Mouse (Mus musculus) lung, postnatal 25 days (tissue): ENCODE measurements around the gene Gm4969.
"Not testable (repeated sequence)": the region's sequence is repeated elsewhere in the genome, so short reads cannot be mapped to it uniquely, and the experiment has no call there.

Experiments used
- DNase-seq: peaks from one replicate; pipeline ENCODE4 v3.0.0; 2022; ENCODE audit warnings: low spot score

Gm4969 gene

DNA sequence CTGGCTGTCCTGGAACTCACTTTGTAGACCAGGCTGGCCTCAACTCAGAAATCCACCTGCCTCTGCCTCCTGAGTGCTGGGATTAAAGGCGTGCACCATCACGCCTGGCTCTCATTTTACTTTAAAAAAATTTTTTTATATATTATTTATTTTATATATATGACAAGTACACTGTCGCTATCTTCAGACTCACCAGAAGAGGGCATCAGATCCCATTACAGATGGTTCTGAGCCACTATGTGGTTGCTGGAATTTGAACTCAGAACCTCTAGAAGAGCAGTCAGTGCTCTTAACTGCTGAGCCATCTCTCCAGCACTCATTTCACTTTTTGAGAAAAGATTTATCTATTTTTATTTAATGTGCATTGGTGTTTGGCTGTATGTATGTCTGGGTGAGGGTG is 47.1 kb downstream of the Gm4969 start:
- not testable (repeated sequence) for DNase-seq

DNA sequence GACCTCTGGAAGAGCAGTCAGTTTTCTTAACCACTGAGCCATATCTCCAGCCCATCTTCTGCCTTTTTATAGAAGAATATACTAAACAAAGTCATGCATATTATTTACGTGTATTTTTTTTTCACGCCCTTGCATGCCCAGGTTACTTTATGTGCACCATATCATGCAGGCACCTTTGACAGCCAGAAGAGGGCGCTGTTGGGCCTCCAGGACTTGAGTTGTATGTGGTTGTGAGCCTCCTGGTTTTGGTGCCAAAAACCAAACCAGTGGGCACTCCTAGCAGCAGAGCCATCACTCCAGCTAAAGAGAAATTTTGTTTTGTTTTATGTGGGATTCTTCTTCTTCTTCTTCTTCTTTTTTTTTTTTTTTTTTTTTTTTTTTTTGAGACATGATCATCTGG is 48.7 kb downstream of the Gm4969 start:
- no peak for DNase-seq

GRCm38 (mm10) chr7:19068707-19069106 is 49.5 kb downstream of the Gm4969 start:
- peak; percentile 64 for DNase-seq

- no peak for DNase-seq
Measured at GRCm38 (mm10) chr7:19067935-19068334, 50.2 kb downstream of the Gm4969 start.

DNA sequence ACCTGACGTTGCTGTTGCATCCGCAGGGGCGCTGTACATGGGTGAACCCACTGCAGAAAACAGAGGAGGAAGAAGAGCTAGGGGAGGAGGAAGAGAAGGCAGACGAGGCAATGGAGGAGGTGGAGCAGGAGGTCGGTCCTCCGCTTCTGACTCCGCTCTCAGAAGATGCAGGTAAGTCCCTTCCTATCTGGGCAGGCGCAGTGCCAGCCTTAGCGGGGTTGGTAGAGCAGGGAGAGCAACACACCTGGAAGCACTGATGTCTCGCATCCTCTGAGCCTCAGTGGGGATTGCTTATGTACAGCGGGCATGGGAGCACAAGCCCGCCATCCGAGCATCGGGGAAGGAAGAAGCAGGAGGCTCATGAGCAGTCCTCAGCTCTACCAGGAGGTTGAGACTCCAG is 51.1 kb downstream of the Gm4969 start:
- no peak for DNase-seq

DNA sequence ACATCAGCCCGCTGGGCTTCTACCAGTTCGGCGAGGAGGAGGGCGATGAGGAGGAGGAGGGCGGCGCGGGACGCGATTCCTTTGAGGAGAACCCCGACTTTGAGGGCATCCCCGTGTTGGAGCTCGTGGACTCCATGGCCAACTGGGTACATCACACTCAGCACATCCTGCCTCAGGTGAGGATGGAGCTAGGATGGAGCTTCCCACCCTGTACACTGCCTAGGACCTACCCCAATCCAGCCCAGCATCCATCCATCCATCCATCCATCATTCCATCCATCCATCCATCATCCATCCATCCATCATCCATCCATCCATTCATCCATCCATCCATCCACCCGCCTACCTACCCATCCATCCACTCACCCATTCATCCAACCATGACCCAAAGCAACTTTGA is 52.3 kb downstream of the Gm4969 start:
- no peak for DNase-seq

GRCm38 (mm10) chr7:19057405-19057804 is 60.8 kb downstream of the Gm4969 start:
- DNase-seq, result no peak

DNA sequence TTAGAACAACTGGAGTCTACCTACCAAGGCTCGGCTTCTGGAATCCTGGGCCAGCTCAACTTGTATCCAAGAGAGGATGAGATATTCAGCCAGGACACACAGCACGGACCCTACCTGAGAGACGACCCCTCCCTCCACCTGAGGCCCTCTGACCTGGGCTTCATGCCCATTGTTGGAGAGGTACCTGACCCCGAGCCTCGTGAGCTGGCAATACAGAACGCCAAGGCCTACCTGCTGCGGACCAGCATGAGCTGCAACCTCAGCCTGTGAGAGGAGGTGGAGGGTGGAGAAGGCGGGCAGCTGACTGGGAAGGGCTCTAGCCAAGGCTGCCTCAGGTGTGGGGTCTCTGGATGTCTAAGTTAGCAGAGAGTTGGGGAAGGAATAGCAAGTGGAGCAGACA is 63.1 kb downstream of the Gm4969 start:
- no peak for DNase-seq

GRCm38 (mm10) chr7:19054777-19055076 is 63.4 kb downstream of the Gm4969 start:
- no peak for DNase-seq

DNA sequence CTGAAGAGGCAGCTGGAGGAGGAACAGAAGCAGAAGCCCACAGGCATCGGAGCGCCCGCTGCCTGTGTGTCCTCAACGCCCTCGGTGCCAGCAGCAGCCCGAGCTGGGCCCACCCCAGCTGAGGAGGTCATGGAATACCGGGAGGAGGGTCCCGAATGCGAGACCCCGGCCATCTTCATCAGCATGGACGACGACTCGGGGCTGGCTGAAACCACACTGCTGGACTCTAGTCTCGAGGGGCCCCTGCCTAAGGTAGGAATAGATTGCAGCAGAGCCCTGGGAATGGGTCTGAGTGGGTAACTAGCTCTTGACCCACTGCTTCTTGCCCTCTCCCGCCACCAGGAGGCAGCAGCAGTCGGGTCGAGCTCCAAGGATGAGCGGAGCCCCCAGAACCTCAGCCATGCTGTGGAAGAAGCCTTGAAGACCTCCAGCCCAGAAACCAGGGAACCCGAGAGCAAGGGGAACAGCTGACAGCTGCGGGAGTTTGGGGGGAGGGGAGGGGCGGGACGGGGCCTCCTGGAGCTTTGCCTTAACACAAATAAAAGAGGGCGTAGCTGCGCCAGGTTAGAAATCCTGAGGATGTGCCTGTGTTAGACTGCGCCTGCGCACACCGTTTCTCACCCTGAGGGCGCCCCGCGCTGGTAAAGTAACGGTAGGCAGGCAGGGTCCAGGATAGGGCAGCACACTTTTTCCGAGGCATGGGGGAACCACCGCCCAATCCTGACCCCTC is 64.0 kb downstream of the Gm4969 start, which contains the start of gene Rsph6a:
Gene Rsph6a (plus strand): TSS at position 644 of the 730 bp plus-strand sequence.
- no peak for DNase-seq

GRCm38 (mm10) chr7:19053136-19053532 is 65.0 kb downstream of the Gm4969 start:
- DNase-seq, result no peak

DNA sequence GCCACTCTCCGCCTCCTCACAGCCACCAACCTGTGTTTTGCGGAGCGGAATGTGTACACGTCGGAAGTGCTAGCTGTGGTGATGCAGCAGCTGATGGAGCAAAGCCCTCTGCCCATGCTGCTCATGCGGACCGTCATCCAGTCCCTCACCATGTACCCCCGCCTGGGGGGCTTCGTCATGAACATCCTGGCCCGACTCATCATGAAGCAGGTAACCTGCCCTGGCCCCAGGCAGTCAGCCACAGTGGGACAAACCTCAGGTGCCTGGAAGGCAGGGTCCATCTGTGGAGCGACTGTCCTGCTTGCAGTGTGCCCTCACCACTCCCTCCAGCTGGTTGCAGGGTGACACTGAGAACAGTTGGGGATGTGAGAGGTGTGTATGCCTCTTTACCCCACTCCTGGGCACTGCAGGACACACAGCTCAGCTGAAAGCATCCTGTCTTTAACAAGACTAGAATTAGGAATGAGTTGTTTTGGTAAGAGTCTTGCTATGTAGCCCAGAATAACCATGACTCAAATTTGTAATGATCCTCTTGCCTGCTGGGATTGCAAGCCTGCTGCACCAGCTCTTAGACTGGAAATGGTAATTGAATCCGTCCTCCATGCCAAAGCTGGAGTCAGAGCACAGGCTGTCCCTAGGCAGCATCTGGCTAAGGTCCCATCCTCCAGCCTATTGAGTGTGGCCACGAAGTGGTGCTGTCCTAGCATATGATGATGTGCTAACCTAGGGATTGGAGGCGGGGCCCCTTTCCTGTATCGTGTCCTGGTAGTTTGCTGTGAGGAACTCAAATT is 65.6 kb downstream of the Gm4969 start:
- DNase-seq, result no peak

GRCm38 (mm10) chr7:19051161-19051560 is 67.0 kb downstream of the Gm4969 start:
- no peak for DNase-seq

- no peak for DNase-seq
Measured at GRCm38 (mm10) chr7:19050172-19050571, 68.0 kb downstream of the Gm4969 start.

DNA sequence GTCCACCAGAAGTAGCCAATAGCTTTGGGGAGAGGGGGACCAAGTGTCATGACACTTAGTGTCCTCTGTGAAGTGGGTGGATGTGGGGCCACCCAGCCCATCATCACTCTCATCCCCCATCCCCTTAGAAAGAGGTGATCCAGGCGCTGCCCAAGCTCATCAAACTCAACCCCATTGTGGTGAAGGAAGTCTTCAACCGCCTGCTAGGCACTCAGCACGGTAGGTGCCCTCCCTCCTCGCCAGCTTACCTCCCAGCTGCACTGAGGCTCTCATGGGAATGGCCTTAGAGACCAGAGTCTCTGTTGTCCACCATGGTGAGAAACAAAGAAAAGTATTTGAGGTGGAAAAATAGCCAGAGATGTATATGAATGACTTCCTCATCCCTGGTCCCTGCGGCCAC is 68.9 kb downstream of the Gm4969 start:
- DNase-seq, result no peak
